Mouse (Mus musculus) heart, adult 18-20 months (tissue): Measurements from ENCODE around the gene Kcnd2. TPM values are rescaled to one million over a fixed set of nuclear protein-coding genes. Genes with fewer than 3 reads are reported as not detected.

Experiments used
- DNase-seq, 2 experiments: peaks; one replicate each; pipeline ENCODE4 v3.0.0; 2021 to 2022; ENCODE audit warnings: mixed read lengths in 1 of 2
- total RNA-seq, 2 experiments: library from RNA; stranded (reverse); gene quantifications; 2 replicates each; pipeline ENCODE4 v1.2.3; 2021

Gene Kcnd2
- total RNA-seq, 2 experiments from 2014 or later = 14.8 to 16.5 TPM

DNA sequence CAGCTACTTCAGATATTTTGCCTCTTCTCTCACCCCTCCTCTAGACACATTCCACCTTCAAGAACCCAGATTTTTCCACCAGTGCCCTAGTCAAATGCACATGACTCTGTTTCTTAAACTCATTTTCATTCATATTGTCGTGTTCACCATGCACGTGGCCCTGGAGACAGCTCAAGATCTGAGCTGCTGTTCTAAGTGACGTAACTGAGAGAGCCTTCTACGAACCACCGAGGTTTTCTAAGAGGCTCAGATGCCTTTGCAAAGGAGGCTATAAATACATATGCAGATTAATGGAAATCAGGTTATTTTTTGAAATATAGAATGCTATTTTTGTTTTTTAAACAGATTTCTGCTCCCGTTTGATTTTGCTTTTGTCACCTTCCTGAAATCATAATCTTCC, 202.9 kb downstream of the Kcnd2 start:
- DNase-seq = no peak

DNA sequence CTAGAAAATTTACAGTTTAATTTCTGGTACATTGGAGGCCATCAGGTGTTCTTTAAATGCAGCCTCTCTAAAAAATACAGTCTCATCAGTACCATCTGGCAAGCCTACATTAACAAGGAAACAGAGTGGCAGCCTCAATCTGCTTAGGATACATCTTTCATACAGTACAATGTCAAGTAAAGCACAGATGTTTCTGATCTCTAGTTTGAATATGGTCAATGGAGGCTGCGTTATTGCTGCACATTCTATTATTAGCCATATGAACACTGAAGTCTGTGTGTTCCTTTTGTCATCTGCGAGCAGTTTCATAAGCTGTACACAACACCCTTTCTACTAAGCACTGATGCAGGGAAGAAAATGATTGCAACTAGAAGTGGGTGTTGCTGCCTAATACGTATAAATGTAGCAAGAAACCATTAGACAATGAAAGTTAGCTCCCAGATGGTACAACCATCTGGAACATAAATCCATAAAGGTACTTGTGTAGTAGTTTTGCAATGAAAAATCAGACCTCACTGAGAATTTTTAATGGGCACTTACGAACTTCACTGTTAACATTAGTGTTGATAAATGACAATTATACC, 209.0 kb downstream of the Kcnd2 start:
- DNase-seq = no peak

DNA sequence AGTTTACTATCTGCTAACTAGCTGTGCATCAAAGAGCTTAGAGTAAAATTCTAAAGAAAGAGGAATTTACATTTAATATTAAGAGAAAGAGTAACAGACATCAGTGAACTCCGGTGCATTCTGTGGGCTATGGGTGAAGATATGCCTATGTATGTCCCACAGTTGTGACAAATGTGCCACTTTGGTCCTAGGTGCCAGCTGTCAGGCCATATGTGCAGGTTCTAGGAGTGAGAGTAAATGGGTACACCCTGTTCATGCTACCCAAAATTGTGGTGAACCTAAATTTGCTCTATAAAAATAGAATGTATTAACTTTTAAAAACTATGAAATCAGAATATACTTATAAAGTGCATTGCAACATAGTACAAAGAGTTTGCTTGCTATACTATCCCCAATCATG, 215.8 kb downstream of the Kcnd2 start:
- no peak for DNase-seq

DNA sequence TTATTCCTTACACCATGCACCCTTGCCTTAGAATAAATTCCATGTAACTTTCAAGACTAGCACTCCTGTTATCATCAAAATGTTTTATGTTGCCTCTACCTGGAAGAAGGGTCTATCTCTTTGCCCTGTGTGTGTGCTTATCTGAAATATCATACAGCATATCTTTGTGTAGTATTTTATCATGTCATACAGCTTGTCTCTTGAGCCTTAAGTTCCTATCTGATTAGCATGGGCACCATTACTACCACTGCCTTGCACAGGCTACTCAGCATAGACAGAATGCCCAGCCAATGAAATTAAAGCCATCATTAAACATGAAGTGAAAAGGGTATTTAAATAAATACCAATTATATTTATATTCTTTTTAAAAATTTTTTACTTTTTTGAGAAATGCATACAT, 249.4 kb downstream of the Kcnd2 start:
- DNase-seq = no peak

DNA sequence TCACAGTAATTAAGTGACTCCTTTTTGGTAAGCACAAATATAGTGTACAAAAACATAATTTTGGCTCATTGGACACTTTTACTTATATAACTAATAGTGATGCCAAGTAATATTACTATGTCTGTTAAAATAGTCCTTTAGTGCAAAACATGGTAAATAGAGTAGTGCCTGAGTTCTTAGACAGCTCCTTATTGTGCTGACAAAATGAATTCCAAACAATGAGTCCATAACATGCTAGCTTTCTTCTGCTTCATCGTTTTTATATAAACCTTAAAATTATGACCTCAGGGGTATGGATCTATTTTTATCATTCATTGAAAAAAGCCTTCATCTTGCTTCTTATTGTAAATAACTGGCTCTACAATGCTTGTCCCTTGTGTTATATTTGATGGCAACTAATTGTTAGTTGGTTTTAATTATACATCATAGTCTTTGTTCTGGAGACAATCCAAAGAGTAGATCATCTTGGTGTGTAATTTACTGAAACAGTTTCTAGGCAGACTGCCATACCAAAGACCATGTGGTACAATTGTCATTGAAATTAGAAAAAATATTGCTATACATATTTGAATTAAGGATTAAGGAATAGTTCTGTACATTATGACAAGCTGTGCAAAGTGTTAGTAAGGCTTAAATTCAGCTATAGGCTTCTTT, 256.7 kb downstream of the Kcnd2 start:
- DNase-seq = no peak

DNA sequence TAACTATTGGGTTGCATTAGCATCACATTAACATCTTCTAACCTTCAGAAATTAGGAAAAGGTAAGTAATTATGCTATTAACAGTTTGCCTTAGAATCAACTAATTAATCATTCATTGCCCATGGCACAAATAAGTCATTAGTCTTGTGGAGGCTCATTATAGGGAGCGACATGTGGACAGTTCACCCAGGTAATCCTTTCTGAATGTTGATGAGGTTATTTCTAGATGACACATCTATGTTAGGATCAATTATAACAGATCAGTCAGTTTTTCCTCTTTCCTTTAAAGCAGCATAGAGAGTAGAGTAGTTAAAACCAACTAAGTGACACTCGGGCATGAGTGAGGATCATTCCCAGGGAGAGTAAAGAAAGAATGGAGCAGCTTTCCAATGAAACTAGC, 267.4 kb downstream of the Kcnd2 start:
- no peak for DNase-seq

DNA sequence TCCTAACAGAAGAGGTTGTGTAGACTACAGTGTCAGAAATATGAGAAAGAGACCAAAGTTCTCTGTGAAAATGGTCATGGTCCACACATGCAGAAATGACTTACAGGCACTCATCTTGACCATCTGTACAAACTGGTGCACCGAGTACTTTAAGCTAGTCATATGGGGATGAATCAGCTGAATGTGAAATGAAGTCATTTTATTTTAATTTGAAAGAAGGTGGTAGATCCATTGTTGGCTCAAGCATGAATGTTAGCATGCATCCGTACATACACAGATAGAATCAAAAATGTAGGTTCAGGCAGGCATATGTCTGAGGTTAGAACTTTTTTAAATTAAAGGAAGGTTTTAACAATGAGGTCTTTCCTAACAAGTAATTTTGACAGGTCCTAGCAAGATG, 273.2 kb downstream of the Kcnd2 start:
- DNase-seq = no peak

DNA sequence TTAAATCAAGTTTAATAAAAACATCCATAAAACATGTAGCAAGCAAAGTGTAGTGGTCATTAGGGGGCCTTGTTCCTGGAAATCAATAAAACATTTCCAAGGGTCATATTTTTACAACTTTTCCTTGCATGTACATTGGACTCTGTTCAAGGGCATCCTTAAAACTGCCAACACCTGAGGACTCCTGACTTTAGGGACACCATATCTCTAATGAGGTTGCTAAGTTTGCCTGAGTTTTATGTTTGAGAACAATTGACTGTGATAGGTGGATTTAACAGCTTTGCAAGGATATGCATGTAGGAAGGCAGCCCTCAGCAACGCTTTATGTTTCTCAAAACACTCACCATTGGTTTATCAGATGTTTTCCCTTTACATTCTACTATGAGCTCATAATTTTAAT, 287.6 kb downstream of the Kcnd2 start:
- DNase-seq = no peak

DNA sequence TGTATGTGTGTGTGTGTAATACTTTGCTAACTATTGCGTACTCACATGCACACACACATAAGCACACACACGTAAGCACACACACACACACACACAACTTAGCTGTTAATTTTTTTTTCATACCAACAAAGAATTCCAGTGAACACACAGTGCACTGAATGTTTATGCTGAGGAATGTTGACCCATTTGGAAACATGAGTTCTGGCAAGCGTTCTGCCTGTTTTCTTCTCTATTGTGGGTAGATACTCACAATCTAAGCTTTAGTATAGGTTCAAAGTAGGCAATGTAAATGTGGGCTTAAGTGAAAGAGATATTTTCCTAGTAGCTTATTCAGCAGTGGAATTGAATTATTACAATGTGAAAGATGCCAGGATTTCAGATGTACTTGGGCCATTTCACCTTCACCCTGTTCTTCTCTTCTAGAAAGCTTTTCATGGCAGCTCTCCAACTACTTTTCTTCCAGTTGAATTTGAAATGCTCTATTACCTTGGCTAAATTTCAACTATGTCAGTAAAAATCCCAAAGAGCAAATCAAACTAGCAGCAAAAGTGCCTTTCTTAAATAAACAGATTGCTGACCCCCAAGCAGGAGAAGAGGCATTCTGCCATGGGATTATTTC, 295.4 kb downstream of the Kcnd2 start:
- DNase-seq = no peak

DNA sequence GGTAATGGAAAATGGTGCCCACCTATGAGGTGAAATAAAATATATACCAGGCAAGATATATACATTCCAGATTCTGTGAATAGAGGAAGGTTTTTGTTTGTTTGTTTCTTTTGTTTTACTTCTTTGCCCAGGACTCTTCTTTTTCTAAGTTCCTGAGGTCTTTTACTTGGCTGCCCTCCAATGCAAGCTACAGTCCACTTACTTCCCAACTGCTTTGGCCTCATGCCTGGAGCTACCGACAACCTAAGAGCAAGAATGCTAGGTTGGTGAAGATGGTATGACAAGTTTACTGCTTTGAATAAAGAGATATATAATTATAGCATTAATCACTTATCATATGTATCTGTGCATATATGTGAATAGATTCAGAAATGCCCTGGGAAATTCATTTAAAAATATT, 305.0 kb downstream of the Kcnd2 start:
- DNase-seq = peak; percentile 4 to 5

DNA sequence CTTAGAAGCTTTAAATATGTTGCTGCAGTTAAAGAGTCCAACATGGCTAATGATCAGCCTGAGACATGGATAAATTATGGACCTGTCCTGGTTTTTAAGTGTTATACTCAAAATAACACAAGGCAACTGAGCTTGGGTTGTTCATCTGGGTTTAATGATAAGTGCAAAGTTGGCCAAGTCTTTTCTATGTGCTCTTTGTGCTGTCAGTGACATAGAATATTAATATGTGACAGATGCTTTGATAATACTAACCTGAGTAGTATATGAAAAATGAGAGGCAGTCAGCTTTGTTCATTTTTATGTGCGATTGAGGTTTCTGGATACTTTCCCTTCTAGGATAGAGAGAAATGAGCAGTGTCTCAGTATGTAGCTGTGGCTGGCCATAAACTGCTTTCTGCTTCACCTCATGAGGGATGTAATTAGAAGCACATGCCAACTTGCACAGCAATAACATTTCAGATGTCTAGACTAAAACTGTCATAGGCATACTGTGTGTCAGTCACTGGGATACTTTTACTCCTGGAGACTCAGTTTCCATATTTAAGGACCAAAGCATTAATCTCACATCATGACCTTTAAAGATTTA, 312.3 kb downstream of the Kcnd2 start:
- no peak for DNase-seq

DNA sequence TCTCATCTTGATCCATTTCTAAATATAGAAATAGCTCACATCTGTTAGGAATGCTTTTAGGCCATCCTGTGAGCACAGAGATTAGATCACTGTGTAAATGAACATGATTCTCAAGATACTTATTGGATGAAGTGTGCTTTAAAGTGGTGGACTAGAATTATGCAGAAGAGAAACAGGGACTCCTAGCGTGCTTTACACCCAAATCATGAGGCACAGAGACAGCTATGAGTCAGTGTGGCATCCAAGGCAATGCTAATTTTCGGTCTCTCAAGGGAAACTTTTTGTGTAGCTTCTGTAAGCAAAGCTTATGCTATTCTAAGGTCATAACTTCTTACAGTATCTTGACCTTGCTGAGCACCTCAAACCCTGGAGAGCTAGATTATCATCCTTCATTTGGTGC, 318.7 kb downstream of the Kcnd2 start:
- no peak for DNase-seq

DNA sequence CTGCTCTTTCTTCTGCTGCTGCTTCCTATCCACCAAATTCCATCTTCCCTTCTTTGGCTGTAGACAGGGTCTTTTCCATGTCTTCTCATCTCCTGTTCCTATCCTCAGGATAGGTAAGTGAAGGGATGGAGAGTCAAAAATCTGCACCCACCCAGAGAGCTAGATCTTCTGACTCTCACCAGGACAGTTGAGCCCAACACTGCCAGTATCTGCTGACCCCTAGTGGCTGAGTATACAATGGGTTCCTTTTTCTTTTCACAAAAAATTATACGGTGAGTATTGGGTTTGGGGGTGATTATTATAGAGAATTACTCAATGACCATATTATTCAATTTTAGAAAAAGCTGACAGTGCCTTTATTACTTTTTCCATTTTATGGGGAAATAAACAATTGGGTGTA, 319.5 kb downstream of the Kcnd2 start:
- DNase-seq = peak in 1 of 2 experiments; percentile 26

DNA sequence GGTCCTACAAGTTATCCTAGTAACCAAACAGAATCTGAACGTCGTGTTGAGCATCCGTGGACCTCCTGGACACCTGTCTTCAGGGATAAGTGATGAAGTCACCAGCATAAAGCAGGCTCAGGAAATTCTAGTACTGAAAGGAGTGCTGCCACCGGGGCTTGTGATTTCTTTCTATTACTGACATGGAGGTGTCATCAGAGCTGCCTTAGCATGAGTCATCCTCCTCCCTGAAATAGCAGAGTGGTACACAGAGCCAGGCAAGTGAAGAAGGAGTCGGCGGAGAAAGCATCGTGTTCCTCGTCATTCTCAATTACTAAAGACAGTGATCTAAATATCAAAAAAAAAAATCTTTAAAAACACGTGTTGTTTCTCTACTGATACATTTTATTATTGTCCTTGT, 336.2 kb downstream of the Kcnd2 start:
- DNase-seq = no peak

DNA sequence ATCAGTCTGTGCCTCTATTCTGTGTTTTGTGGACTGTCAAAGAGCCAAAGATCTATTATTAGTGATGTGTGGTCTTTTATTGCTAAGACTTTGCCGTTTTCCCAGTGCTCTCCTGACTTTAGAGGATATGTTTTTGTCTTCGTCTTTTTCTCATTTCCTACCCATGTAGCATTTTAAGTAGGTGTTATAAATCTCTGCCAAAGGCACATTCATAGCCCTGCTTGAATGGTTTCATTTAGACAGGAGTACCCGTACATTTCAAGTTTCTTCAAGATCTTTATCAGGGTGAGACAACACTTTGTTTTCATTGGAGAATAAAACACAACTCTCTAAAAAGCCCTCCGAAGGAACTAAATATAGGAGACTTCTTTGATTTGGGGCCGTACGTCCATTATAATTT, 355.7 kb downstream of the Kcnd2 start:
- no peak for DNase-seq

DNA sequence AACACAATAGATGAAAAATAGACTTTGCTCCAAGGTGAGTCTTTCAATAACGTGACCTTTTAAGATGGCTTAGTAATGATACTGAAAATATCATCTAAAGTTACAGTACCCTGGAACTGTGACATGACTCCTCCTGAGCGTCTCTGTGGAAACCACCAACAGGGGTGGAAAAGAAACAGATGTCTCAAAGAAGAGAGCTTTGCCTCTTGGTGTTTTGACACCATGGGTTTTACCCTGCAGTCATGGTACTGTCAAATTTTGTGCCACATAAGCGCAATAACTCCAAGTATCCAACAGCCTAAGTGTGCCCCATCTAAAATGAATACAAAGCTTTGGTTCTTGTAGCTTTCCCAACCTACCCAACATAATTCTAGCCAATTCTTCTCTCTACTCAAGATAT, 374.9 kb downstream of the Kcnd2 start:
- DNase-seq = no peak

DNA sequence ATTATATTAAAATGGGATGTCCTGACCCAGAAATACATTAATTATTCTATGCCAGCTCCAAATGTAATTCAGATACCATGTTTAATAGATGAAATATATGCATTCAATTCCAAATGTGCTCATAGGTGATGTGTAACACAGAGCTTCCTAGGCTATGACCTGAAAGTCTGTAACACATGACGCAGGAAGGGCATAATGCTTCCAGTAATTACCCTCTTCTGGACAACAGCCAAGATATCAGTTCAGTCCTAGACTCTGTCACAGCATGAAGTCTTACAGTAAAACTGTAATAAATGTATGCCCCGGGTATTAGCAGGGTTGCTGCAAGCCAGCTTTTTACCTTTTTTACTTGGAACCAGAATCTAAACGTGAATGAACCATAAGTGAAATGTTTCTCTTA, 382.1 kb downstream of the Kcnd2 start:
- DNase-seq = no peak

DNA sequence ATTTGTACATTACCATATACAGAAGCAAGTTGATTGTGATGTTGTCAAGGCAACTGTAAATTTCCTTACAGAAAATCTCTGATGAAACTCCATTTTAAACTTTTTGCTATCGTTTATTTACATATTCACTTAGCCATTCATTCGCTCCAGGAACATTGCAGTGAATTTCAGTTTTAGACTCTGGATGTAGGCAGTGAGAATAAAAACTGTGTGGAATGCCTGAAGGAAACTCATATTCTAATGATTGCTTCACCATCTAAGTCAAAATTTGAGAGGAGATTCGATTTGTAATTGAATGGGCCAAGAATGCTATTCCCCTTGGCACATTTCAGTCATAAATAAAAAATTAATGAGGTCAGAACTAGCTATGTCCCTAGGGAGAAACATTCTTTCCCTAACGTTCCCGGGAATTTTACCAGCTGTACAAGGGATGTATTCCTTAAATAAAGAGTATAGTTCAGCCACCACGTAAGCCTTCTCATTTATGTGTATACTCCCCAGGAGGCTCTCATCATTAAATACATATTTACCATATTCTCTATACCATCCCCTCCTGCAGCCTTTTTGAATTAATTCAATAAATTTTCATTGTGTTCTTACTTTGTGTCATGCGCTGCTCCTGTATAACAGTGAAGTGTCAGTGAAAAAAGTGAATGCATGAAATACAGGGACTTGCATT, 394.2 kb downstream of the Kcnd2 start:
- DNase-seq = no peak

DNA sequence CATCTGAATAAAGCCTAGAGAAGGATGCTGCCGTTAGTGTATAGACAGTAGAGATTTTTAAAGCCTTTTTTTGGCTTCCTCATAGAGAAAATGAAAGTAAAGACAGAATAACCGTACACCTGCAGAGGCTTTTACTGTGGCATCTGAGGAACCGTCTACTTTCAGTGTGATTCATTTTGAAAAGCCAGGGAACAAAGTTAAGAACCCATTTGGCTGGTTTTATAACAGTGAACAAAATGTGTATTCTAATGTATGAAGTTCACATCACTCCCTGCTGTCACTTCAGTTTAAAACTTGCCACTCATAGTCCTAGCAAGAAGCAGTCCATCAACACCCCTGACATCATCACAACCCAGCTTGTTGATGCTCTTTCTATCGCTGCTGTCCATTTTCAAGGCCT, 414.7 kb downstream of the Kcnd2 start:
- DNase-seq = no peak

DNA sequence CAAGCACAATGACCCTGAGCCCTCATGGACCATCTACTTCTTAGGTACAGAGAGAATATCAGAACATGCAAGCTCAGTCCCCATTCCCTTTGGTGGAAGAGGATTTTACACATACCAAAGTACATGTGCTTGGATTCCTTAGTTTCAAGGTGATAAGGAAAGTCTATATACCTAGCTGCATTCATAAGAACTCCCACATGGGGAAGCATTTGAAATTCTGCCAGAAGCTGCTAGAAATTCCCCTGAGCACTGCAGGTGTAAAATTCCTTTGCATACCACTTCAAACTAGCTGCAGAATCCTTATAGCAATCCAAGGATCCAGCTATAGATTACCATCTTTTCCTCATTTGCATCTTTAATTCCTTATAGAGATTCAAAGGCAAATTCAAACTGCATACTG, 440.4 kb downstream of the Kcnd2 start:
- DNase-seq = no peak

DNA sequence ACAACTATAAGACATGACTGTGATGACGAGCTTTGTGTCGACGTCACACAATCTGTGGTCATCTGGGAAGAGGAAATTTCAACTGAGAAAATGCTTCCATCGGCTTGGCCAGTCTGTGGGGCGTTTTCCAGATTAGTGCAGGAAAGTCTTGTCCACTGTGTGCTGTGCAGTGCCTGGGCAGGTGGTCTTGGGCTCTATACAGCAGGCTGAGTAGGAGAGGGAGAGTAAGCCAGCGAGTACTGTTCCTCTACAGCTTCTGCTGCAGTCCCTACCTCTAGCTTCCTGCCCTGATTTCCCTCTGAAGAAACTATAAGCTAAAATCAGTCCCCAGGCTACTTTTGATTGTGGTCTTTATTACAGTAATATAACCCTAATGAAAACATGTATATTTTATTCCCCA, 448.8 kb downstream of the Kcnd2 start:
- DNase-seq = no peak

DNA sequence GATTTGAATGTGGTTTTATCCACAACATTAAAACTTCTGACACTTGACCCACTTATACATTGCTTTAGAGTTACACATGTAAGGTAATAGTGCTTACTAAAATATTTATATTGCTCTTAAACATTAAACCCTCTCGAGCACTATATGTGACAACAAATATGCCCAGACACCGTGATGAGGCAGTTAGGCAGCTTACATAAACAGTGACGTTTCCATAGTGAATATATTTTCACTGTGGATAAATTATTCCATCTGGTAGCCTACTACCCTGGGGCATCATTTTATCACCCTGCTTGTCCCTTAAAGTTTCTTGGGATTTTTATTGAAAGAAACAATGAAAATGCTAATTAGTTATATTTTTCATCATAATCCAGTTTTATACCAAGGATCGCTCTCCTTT, 449.3 kb downstream of the Kcnd2 start:
- no peak for DNase-seq

DNA sequence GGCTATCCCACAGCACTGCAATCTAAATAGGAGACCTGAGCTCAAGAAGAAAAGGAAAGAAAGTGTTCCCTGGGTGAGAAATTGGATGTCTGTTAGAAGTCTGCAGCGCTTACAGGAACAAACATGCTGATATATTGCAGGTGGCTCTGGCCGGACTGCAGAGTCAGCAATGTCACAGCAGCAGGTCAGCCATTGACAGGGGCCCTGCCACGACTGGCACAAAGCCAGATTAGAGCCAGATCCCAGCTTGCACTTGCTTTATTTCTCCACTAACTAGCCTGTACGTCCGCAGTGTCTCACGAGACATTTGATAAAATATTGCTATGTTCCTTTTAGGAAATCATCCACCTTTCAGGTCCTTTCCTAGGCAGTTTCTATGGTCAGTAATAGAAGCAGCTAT, 468.9 kb downstream of the Kcnd2 start:
- DNase-seq = peak in 1 of 2 experiments; percentile 3
